Mouse (Mus musculus) embryonic facial prominence, embryonic 15.5 days (tissue): ENCODE measurements around the gene Klc1. TPM values are rescaled to one million over a fixed set of nuclear protein-coding genes. Genes with fewer than 3 reads are reported as not detected.
A peak's percentile ranks its signal among the peaks of the same experiment; 100 is the strongest.

Source experiments
- ATAC-seq: fragments of 200-750 bp; cut with Nextera tagmentation; 2 replicates; pipeline ENCODE4 v1.8.0; 2017; ENCODE audit warnings: low read depth, moderate TSS enrichment; ENCODE audit not compliant: insufficient number of reproducible peaks, low FRiP score, low TSS enrichment
- H3K27ac ChIP-seq: fragments of 300-500 bp; sonication (generic); replicated peaks from 2 replicates; pipeline ENCODE4 v1.5.1; 2015; ENCODE audit warnings: mild to moderate bottlenecking, inconsistent platforms
- H3K27me3 ChIP-seq: fragments of 300-500 bp; sonication (generic); 2 replicates; pipeline ENCODE4 v1.6.1; 2015; ENCODE audit warnings: inconsistent platforms
- H3K36me3 ChIP-seq: fragments of 300-500 bp; sonication (generic); 2 replicates; pipeline ENCODE4 v1.6.1; 2015; ENCODE audit warnings: mild to moderate bottlenecking, inconsistent platforms
- H3K4me1 ChIP-seq: fragments of 300-500 bp; sonication (generic); 2 replicates; pipeline ENCODE4 v1.6.1; 2015; ENCODE audit warnings: inconsistent platforms
- H3K4me2 ChIP-seq: fragments of 300-500 bp; sonication (generic); replicated peaks from 2 replicates; pipeline ENCODE4 v1.6.1; 2015; ENCODE audit warnings: mild to moderate bottlenecking, inconsistent platforms
- H3K4me3 ChIP-seq: fragments of 300-500 bp; sonication (generic); replicated peaks from 2 replicates; pipeline ENCODE4 v1.5.1; 2015; ENCODE audit warnings: mild to moderate bottlenecking, inconsistent platforms
- H3K9ac ChIP-seq: fragments of 300-500 bp; sonication (generic); 2 replicates; pipeline ENCODE4 v1.6.1; 2015; ENCODE audit warnings: inconsistent platforms
- H3K9me3 ChIP-seq: fragments of 300-500 bp; sonication (generic); replicated peaks from 2 replicates; pipeline ENCODE4 v1.6.1; 2016; ENCODE audit warnings: inconsistent platforms
- WGBS: fragments of 180-500 bp; shearing (Covaris S2); methylation state at CpG from one replicate; pipeline ENCODE4 v1.1.7; 2015; 5-methylcytosine and 5-hydroxymethylcytosine counted together
- polyA plus RNA-seq: library from polyadenylated mRNA; unstranded; fragments of >200 nt; fragmentation: Nextera tagmentation; extraction: Ambion mirVana; gene quantifications from 2 replicates; pipeline ENCODE4 v1.2.1, GENCODE M21; 2015

Klc1 gene
- polyA plus RNA-seq, 1 experiment from 2014 or later = 124 TPM

GRCm38 (mm10) chr12:111842565-111843433 is 84.2 kb downstream of the Klc1 start:
- Histone ChIP-seq H3K27me3 (no peaks in the 10 kb centered on the region), H3K9me3 (no peaks in the 10 kb centered on the region), H3K4me2 (no peak overlapping the region), H3K9ac (no peak overlapping the region), H3K4me3 (no peak overlapping the region), H3K4me1 (no peaks in the 10 kb centered on the region), H3K27ac (no peak overlapping the region), H3K36me3 (peaks cover 42% of the 10 kb centered on the region)
- 71% methylated on average over 15 of the region's 15 CpGs for WGBS
- ATAC-seq = no peak

DNA sequence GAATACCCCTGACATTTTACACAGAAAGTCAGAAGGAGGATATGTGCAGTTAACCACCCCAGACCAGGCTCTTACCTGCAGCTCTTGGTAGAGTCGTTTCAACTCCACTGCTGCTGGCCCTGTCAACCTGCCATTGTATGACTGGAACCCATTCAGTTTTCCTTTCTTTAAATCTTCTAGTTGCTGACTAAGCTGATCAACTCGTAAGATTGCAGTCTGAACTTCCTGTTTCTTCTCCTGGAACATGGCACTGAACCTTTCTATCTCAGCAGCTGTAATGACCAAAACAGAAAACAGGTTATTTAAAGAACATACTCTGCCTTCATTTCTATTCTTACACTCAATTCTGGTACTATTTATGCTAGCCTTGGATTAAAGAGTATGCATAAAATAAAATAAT is 84.8 kb downstream of the Klc1 start:
- 37% methylated on average over 2 of the region's 2 CpGs for WGBS
- Histone ChIP-seq H3K4me1 (peaks cover 6% of the 10 kb centered on the region; the same call in 1 of the 2 replicates), H3K27ac (no peak overlapping the region)

DNA sequence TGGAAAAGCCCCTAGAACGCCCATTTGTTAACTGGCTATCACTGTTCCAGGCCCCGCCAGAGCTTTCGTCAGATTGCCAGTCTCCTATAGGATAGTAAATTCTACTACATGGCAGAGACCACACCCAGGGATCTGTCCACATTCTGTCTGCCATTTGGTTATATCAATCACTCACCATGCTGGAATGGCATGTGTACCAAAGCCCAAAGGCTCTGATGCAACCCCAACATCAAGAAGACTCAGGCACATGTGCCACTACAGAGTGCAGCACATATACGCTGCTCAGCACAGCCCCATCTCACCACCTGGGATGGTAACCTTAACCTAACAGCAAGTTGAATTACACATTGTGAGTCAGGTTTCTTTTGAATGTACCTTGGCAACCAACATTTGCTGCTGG is 87.3 kb downstream of the Klc1 start:
- Histone ChIP-seq H3K4me2 (no peak overlapping the region), H3K4me1 (peaks cover 7% of the 10 kb centered on the region; the same call in 1 of the 2 replicates), H3K4me3 (no peak overlapping the region), H3K36me3 (peaks cover 21% of the 10 kb centered on the region), H3K9ac (no peak overlapping the region), H3K27me3 (no peaks in the 10 kb centered on the region), H3K27ac (no peak overlapping the region), H3K9me3 (no peaks in the 10 kb centered on the region)
- 89% methylated on average over 4 of the region's 4 CpGs for WGBS
- ATAC-seq = no peak; the same call in 1 of the 2 replicates

More for the DNA sequence above, 84.8 kb downstream of the Klc1 start:
- H3K4me3 ChIP-seq = no peak overlapping the region
- no peaks in the 10 kb centered on the region for H3K9me3 ChIP-seq
- H3K9ac ChIP-seq = no peak overlapping the region
- no peaks in the 10 kb centered on the region for H3K27me3 ChIP-seq
- H3K36me3 ChIP-seq = peaks cover 36% of the 10 kb centered on the region
- ATAC-seq = no peak
- no peak overlapping the region for H3K4me2 ChIP-seq

DNA sequence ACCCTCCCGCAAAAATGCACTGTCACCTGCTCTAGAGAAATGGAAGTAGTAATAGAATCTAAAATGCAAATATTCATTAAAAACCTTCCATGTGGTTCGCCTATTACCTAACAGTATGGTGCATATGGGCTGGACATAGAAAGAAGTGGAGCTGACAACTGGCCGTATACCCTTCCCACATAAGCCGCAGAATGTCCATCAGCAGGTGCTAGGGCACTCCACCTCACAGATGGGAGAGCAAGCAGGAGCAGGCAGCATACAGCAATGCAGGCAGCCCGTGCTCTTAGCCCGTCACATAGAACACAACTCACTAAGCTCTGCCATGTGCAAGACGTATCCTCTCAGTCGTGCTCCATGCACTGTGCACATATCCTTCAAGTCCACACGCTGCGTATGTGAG is 88.2 kb downstream of the Klc1 start:
- ATAC-seq = no peak
- H3K4me2 ChIP-seq = no peak overlapping the region
- WGBS = 87% methylated on average over 10 of the region's 10 CpGs
- H3K36me3 ChIP-seq = peaks cover 15% of the 10 kb centered on the region; the same call in 1 of the 2 replicates
- no peak overlapping the region for H3K27ac ChIP-seq
- no peaks in the 10 kb centered on the region for H3K27me3 ChIP-seq
- peaks cover 7% of the 10 kb centered on the region; the same call in 1 of the 2 replicates for H3K4me1 ChIP-seq
- H3K4me3 ChIP-seq = no peak overlapping the region
- H3K9ac ChIP-seq = no peak overlapping the region
- no peaks in the 10 kb centered on the region for H3K9me3 ChIP-seq

GRCm38 (mm10) chr12:111848300-111848798 is 89.7 kb downstream of the Klc1 start:
- H3K4me1 ChIP-seq = peaks cover 13% of the 10 kb centered on the region
- no peak overlapping the region for H3K4me3 ChIP-seq
- H3K9me3 ChIP-seq = no peaks in the 10 kb centered on the region
- no peak for ATAC-seq
- 0 out of 2 replicates have a peak, but pooled peaks cover 5% of the 10 kb centered on the region for H3K36me3 ChIP-seq
- WGBS = 36% methylated on average over 9 of the region's 9 CpGs
- H3K9ac ChIP-seq = no peak overlapping the region
- peak overlapping the region; percentile 60 for H3K27ac ChIP-seq
- H3K4me2 ChIP-seq = no peak overlapping the region
- H3K27me3 ChIP-seq = no peaks in the 10 kb centered on the region

- H3K4me2 ChIP-seq = no peak overlapping the region
- 55% methylated on average over 2 of the region's 2 CpGs for WGBS
- H3K4me3 ChIP-seq = no peak overlapping the region
- no peak for ATAC-seq
- no peak overlapping the region for H3K9ac ChIP-seq
- no peaks in the 10 kb centered on the region for H3K9me3 ChIP-seq
- H3K36me3 ChIP-seq = peaks cover 14% of the 10 kb centered on the region; the same call in 1 of the 2 replicates
- H3K27ac ChIP-seq = peak overlapping the region; percentile 61; the same call in 1 of the 2 replicates
- H3K4me1 ChIP-seq = peaks cover 13% of the 10 kb centered on the region
- no peaks in the 10 kb centered on the region for H3K27me3 ChIP-seq
Measured at GRCm38 (mm10) chr12:111851235-111851634, 92.6 kb downstream of the Klc1 start.

DNA sequence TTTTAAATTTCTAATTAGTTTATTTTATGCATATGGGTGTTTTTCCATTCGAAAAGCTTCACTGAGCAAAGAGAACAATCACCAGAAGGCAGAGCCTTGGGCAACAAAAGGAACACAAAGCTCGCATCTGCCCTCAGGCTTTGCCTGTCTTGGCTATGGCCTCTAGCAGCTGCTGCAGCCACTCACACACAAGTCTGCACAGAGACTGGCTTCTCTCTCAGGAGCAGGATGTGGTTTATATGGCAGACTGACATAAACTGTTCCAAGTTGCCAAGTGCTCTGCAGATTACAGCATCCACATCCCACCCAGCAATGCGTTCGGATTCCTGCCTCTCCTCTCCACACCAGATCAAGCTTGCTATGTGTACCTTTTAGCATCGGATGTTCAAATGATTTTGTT is 93.1 kb downstream of the Klc1 start:
- peak; percentile 52; the same call in 1 of the 2 replicates for ATAC-seq
- peaks cover 13% of the 10 kb centered on the region for H3K4me1 ChIP-seq
- WGBS = 52% methylated on average over 5 of the region's 5 CpGs
- no peak overlapping the region for H3K4me3 ChIP-seq
- H3K9ac ChIP-seq = no peak overlapping the region
- H3K36me3 ChIP-seq = peaks cover 16% of the 10 kb centered on the region; the same call in 1 of the 2 replicates
- H3K4me2 ChIP-seq = no peak overlapping the region
- H3K27ac ChIP-seq = 0 out of 2 replicates have a peak overlapping the region, but pooled peaks have one; percentile 28
- H3K9me3 ChIP-seq = no peaks in the 10 kb centered on the region
- no peaks in the 10 kb centered on the region for H3K27me3 ChIP-seq

GRCm38 (mm10) chr12:111853011-111853436 is 94.4 kb downstream of the Klc1 start:
- no peaks in the 10 kb centered on the region for H3K9me3 ChIP-seq
- H3K4me2 ChIP-seq = no peak overlapping the region
- 35% methylated on average over 10 of the region's 10 CpGs for WGBS
- H3K4me1 ChIP-seq = peaks cover 12% of the 10 kb centered on the region
- no peaks in the 10 kb centered on the region for H3K27me3 ChIP-seq
- H3K4me3 ChIP-seq = no peak overlapping the region
- H3K36me3 ChIP-seq = peaks cover 20% of the 10 kb centered on the region; the same call in 1 of the 2 replicates
- ATAC-seq = peak; percentile 51; the same call in 1 of the 2 replicates
- no peak overlapping the region for H3K9ac ChIP-seq
- H3K27ac ChIP-seq = no peak overlapping the region

- ATAC-seq = no peak
- WGBS = 59% methylated on average over 4 of the region's 4 CpGs
- Histone ChIP-seq H3K4me3 (no peak overlapping the region), H3K4me2 (no peak overlapping the region), H3K27me3 (no peaks in the 10 kb centered on the region), H3K9ac (no peak overlapping the region), H3K27ac (no peak overlapping the region), H3K9me3 (no peaks in the 10 kb centered on the region), H3K36me3 (peaks cover 19% of the 10 kb centered on the region; the same call in 1 of the 2 replicates), H3K4me1 (peaks cover 7% of the 10 kb centered on the region)
Measured at GRCm38 (mm10) chr12:111853546-111853945, 94.9 kb downstream of the Klc1 start.

DNA sequence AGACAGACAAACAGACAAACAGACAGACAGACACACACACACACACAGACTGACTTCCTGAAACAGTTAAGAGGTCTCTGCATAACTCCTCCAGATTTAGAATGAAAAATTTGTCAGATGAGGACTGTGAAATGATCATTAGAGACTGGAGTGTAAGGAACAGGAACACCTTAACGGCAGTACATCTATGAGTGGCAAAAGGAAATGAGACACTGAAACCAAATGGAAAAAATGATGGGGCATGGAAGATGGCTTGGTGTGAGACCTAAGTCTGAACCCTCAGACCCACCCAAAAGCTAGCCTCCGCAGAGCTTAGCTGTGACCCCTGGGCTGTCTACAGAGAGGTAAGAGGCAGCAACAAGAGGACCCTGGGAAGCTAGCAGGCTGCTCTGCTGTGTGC is 96.8 kb downstream of the Klc1 start:
- 86% methylated on average over 2 of the region's 2 CpGs for WGBS
- no peak overlapping the region for H3K9ac ChIP-seq
- H3K4me3 ChIP-seq = no peak overlapping the region
- H3K27me3 ChIP-seq = no peaks in the 10 kb centered on the region
- H3K4me1 ChIP-seq = peaks cover 6% of the 10 kb centered on the region; the same call in 1 of the 2 replicates
- ATAC-seq = no peak
- no peaks in the 10 kb centered on the region for H3K9me3 ChIP-seq
- no peak overlapping the region for H3K27ac ChIP-seq
- no peak overlapping the region for H3K4me2 ChIP-seq
- H3K36me3 ChIP-seq = peaks cover 18% of the 10 kb centered on the region; the same call in 1 of the 2 replicates
